Mouse (Mus musculus): ENCODE results near the gene Olfr822. TPM values are rescaled to one million over a fixed set of nuclear protein-coding genes. Genes with fewer than 3 reads are reported as not detected.
"Not testable (repeated sequence)": the region's sequence is repeated elsewhere in the genome, so short reads cannot be mapped to it uniquely, and the experiment has no call there.

Gene Olfr822
- polyA plus RNA-seq (2012; fragmentation: generic; extraction: Trizol), result not detected
- long read RNA-seq, experiment 1, result 0 reads
- long read RNA-seq, experiment 2, result 0 reads

DNA sequence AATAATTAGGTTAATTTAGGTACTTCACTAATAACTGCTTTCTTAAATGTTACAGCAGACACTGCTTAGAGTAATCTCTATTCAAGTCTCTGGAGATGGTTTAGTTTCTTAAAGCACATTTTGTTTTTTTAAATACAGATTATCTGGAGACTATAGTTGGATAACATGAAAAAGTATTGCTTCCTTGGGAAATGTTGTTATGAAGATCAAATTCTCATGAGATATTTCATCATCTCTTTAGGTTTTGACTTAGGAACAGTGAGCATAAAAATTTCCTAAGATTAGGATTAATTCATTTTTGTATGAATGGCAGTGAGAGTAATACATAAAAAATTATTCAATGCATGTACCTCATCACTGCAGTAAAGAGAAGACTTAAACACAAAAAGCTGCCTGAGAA is at the start of gene Olfr822:
Gene Olfr822 (plus strand): TSS at position 301 of the 400 bp plus-strand sequence.
- no peaks in the 10 kb centered on the region for H3K36me3 ChIP-seq (ENCODE audit: control insufficient read depth, insufficient read depth)
- no peaks in the 10 kb centered on the region for H3K79me3 ChIP-seq (ENCODE audit: low read depth)
- H3K79me2 ChIP-seq (ENCODE audit: control insufficient read depth, insufficient read depth), result no peaks in the 10 kb centered on the region
- H3ac ChIP-seq (ENCODE audit: control insufficient read depth, insufficient read length, low read depth), result no peak within 1 kb of the TSS
- no peak within 1 kb of the TSS for H3K4me3 ChIP-seq (ENCODE audit: insufficient read depth, poor library complexity, severe bottlenecking)
- no peaks in the 10 kb centered on the region for H3K27me3 ChIP-seq (ENCODE audit: control insufficient read depth, insufficient read depth, insufficient read length)
- TF ChIP-seq MYOD1 (IDR thresholded peaks at IDR 0.05; ENCODE audit: control insufficient read depth, insufficient read length, low read depth), result no peak
- TF ChIP-seq CTCF (IDR thresholded peaks at IDR 0.05; ENCODE audit: control insufficient read depth, insufficient read depth, insufficient read length), result no peak
- no peak for TF ChIP-seq CEBPB (IDR thresholded peaks at IDR 0.05; ENCODE audit: low read depth)
- TF ChIP-seq FOSL1 (IDR thresholded peaks at IDR 0.05; ENCODE audit: insufficient read depth, low read length, poor library complexity, severe bottlenecking), result no peak
- TF ChIP-seq USF1 (IDR thresholded peaks at IDR 0.05; ENCODE audit: low read depth), result no peak
- no peak for TF ChIP-seq MAX (IDR thresholded peaks at IDR 0.05)
- no peak for TF ChIP-seq MYOG (IDR thresholded peaks at IDR 0.05; ENCODE audit: control insufficient read depth, extremely low read depth, insufficient read length)

DNA sequence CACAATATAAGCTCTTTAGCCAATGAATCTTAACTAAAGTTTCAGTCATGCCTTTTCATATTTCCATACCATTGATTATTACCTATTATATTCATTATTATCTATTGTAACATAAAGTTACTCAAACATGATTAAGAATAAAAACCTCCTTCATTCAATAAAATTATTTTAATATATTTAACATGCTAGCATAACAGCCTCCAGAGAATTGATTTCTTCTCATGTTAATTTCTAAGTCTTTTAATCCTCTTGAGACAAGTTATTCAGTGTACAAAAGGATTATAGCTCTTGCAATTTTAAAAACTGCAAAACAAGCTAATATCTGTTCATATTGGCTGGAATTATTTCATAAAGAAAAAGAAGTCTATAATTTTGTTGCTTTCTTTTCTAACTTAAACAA is 41.0 kb upstream of the Olfr822 start, which contains the start of gene Olfr821:
Gene Olfr821 (plus strand): TSS at position 301 of the 400 bp plus-strand sequence.
- Histone ChIP-seq H3K36me3 (ENCODE audit: control insufficient read depth, insufficient read depth) (no peaks in the 10 kb centered on the region), H3K4me3 (ENCODE audit: insufficient read depth, poor library complexity, severe bottlenecking) (no peak within 1 kb of the TSS), H3K79me3 (ENCODE audit: low read depth) (no peaks in the 10 kb centered on the region), H3K27me3 (ENCODE audit: control insufficient read depth, insufficient read depth, insufficient read length) (no peaks in the 10 kb centered on the region), H3ac (ENCODE audit: control insufficient read depth, insufficient read length, low read depth) (no peak within 1 kb of the TSS), H3K79me2 (ENCODE audit: control insufficient read depth, insufficient read depth) (no peaks in the 10 kb centered on the region)
- TF ChIP-seq FOSL1 (IDR thresholded peaks at IDR 0.05; ENCODE audit: insufficient read depth, low read length, poor library complexity, severe bottlenecking) (no peak), CEBPB (IDR thresholded peaks at IDR 0.05; ENCODE audit: low read depth) (no peak), MAX (IDR thresholded peaks at IDR 0.05) (no peak), USF1 (IDR thresholded peaks at IDR 0.05; ENCODE audit: low read depth) (no peak), MYOG (IDR thresholded peaks at IDR 0.05; ENCODE audit: control insufficient read depth, extremely low read depth, insufficient read length) (no peak), MYOD1 (IDR thresholded peaks at IDR 0.05; ENCODE audit: control insufficient read depth, insufficient read length, low read depth) (no peak), CTCF (IDR thresholded peaks at IDR 0.05; ENCODE audit: control insufficient read depth, insufficient read depth, insufficient read length) (no peak)

DNA sequence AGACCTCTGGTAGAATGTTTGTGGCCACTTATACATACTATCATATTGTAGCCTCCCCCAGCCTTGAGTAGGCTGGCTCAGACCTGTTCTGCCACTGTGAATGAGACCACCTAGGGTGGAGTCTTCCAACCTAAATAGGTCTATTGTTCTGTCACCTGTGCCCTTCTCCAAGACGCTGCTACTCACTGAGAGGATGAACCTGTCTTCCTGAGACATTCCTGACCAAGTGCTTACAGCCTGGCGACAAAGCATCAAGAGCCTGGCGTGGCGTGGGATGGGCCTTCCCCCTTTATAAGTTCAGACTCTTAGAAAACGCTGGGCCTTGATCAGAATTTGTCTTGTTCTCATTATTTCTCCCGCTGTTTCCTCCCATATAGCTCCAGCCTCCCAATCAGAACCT is 33.9 kb upstream of the Olfr822 start:
- H3K4me3 ChIP-seq (ENCODE audit: insufficient read depth, poor library complexity, severe bottlenecking), result no peak overlapping the region
- no peaks in the 10 kb centered on the region for H3K27me3 ChIP-seq (ENCODE audit: control insufficient read depth, insufficient read depth, insufficient read length)
- no peaks in the 10 kb centered on the region for H3K79me2 ChIP-seq (ENCODE audit: control insufficient read depth, insufficient read depth)
- TF ChIP-seq MYOD1 (IDR thresholded peaks at IDR 0.05; ENCODE audit: control insufficient read depth, insufficient read length, low read depth), result no peak
- TF ChIP-seq MAX (IDR thresholded peaks at IDR 0.05), result no peak
- TF ChIP-seq FOSL1 (IDR thresholded peaks at IDR 0.05; ENCODE audit: insufficient read depth, low read length, poor library complexity, severe bottlenecking), result no peak
- TF ChIP-seq CTCF (IDR thresholded peaks at IDR 0.05; ENCODE audit: control insufficient read depth, insufficient read depth, insufficient read length), result no peak
- TF ChIP-seq MYOG (IDR thresholded peaks at IDR 0.05; ENCODE audit: control insufficient read depth, extremely low read depth, insufficient read length), result no peak
- no peak for TF ChIP-seq USF1 (IDR thresholded peaks at IDR 0.05; ENCODE audit: low read depth)
- no peak for TF ChIP-seq CEBPB (IDR thresholded peaks at IDR 0.05; ENCODE audit: low read depth)
- no peak overlapping the region for H3ac ChIP-seq (ENCODE audit: control insufficient read depth, insufficient read length, low read depth)
- H3K36me3 ChIP-seq (ENCODE audit: control insufficient read depth, insufficient read depth), result no peaks in the 10 kb centered on the region
- H3K79me3 ChIP-seq (ENCODE audit: low read depth), result no peaks in the 10 kb centered on the region

DNA sequence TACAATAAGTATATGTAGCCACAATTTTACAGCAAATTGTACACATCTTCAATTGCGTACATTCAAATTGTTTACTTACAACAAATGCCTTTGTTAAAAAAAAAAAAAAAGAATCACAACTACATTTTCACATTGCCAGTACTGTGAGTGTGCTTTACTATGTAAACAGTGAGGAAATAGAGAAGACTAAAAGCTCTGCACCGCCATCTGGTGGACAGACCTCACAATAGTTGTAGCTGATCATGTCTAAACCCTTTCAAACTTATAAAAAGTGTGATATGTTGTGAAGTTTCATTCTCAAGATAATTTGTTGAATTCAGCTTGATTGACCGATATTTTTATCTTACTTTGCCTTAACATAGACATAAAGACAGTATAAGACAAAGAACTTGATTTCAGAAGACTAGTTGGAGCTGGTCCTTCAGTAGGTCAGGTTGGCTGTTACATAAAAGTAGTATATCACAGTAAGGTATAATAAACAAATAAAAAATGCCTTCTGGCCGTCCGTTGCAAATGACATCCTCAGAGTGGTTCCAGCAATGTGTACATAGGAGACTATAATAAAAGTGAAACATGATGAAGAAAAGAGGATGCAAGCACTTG is 21.9 kb downstream of the Olfr822 start:
- no peak overlapping the region for H3K4me3 ChIP-seq (ENCODE audit: insufficient read depth, poor library complexity, severe bottlenecking)
- TF ChIP-seq FOSL1 (IDR thresholded peaks at IDR 0.05; ENCODE audit: insufficient read depth, low read length, poor library complexity, severe bottlenecking) (no peak), USF1 (IDR thresholded peaks at IDR 0.05; ENCODE audit: low read depth) (no peak), MYOD1 (IDR thresholded peaks at IDR 0.05; ENCODE audit: control insufficient read depth, insufficient read length, low read depth) (no peak), MAX (IDR thresholded peaks at IDR 0.05) (no peak), MYOG (IDR thresholded peaks at IDR 0.05; ENCODE audit: control insufficient read depth, extremely low read depth, insufficient read length) (no peak), CEBPB (IDR thresholded peaks at IDR 0.05; ENCODE audit: low read depth) (no peak), CTCF (IDR thresholded peaks at IDR 0.05; ENCODE audit: control insufficient read depth, insufficient read depth, insufficient read length) (no peak)
- H3K27me3 ChIP-seq (ENCODE audit: control insufficient read depth, insufficient read depth, insufficient read length), result no peaks in the 10 kb centered on the region
- no peak overlapping the region for H3ac ChIP-seq (ENCODE audit: control insufficient read depth, insufficient read length, low read depth)
- no peaks in the 10 kb centered on the region for H3K36me3 ChIP-seq (ENCODE audit: control insufficient read depth, insufficient read depth)
- no peaks in the 10 kb centered on the region for H3K79me2 ChIP-seq (ENCODE audit: control insufficient read depth, insufficient read depth)
- H3K79me3 ChIP-seq (ENCODE audit: low read depth), result no peaks in the 10 kb centered on the region

DNA sequence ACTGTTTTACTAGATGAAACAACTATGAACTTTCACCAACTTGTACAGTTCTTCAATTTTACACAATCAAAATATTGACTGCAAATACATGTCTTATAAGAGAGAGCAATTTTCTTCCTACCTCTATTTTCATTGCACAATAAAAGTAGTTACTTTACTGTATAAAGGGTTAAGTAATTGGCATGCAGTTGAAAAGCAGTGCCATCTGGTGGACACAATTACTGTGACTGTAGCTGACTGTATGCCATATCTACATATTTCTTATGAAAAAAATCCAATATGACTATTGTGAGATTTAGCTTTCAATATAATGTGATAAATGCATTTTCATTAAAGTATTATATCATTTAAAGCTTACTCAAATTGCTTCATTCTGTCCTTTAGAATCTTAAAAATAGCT is 25.1 kb downstream of the Olfr822 start:
- TF ChIP-seq MYOD1 (IDR thresholded peaks at IDR 0.05; ENCODE audit: control insufficient read depth, insufficient read length, low read depth), result no peak
- H3K79me3 ChIP-seq (ENCODE audit: low read depth), result no peaks in the 10 kb centered on the region
- H3K36me3 ChIP-seq (ENCODE audit: control insufficient read depth, insufficient read depth), result no peaks in the 10 kb centered on the region
- no peaks in the 10 kb centered on the region for H3K79me2 ChIP-seq (ENCODE audit: control insufficient read depth, insufficient read depth)
- H3K27me3 ChIP-seq (ENCODE audit: control insufficient read depth, insufficient read depth, insufficient read length), result no peaks in the 10 kb centered on the region
- no peak overlapping the region for H3K4me3 ChIP-seq (ENCODE audit: insufficient read depth, poor library complexity, severe bottlenecking)
- no peak overlapping the region for H3ac ChIP-seq (ENCODE audit: control insufficient read depth, insufficient read length, low read depth)

DNA sequence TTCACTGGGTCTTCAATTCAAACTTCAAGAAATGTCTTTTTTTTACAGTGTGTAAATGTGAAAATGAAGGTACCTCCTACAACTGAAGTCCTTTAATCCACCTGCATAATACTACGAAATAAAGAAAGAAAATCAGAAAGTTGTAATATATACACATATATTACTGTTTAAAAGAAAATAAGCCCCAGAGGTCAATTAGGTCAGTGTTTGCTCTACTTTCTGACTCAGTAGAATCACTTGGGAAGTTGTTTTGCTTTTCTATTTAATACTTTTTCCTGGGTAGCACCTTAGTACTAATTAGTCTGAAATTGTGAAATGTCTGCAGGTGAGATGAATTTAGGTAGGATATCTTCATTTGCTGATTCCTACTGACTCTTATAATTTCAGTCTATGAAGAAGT is 44.3 kb downstream of the Olfr822 start, which contains the start of gene Olfr823:
Gene Olfr823 (minus strand): TSS at position 101 of the 400 bp plus-strand sequence.
- H3K79me2 ChIP-seq (ENCODE audit: control insufficient read depth, insufficient read depth); H3K27me3 ChIP-seq (ENCODE audit: control insufficient read depth, insufficient read depth, insufficient read length); H3K79me3 ChIP-seq (ENCODE audit: low read depth); H3K36me3 ChIP-seq (ENCODE audit: control insufficient read depth, insufficient read depth); H3K4me3 ChIP-seq (ENCODE audit: insufficient read depth, poor library complexity, severe bottlenecking); H3ac ChIP-seq (ENCODE audit: control insufficient read depth, insufficient read length, low read depth): not testable (repeated sequence)

DNA sequence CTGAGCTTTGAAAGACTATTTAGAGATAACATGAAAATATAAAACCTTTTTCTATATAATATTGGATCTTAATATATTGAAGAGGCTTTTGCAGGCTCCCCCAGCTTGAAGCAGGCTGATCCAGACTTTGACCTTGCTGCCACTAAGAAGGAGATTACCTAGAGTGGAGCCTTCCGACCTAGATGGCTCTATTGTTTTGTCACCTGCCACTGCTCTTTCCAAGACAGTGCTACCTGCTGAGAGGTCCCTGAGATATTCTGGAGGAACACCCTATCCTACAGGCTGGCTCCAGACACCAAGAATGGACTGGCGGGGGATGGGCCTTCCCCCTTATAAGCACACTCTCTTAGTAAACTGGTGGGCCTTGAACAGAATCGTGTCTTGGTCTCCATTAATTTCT is 45.0 kb downstream of the Olfr822 start:
- H3K36me3 ChIP-seq (ENCODE audit: control insufficient read depth, insufficient read depth); H3K79me3 ChIP-seq (ENCODE audit: low read depth); H3ac ChIP-seq (ENCODE audit: control insufficient read depth, insufficient read length, low read depth); H3K27me3 ChIP-seq (ENCODE audit: control insufficient read depth, insufficient read depth, insufficient read length); H3K79me2 ChIP-seq (ENCODE audit: control insufficient read depth, insufficient read depth); H3K4me3 ChIP-seq (ENCODE audit: insufficient read depth, poor library complexity, severe bottlenecking): not testable (repeated sequence)

All from C2C12 (cell line).